Comparison of ENCODE assay signal across 8 mouse cellular contexts in the genomic region with DNA sequence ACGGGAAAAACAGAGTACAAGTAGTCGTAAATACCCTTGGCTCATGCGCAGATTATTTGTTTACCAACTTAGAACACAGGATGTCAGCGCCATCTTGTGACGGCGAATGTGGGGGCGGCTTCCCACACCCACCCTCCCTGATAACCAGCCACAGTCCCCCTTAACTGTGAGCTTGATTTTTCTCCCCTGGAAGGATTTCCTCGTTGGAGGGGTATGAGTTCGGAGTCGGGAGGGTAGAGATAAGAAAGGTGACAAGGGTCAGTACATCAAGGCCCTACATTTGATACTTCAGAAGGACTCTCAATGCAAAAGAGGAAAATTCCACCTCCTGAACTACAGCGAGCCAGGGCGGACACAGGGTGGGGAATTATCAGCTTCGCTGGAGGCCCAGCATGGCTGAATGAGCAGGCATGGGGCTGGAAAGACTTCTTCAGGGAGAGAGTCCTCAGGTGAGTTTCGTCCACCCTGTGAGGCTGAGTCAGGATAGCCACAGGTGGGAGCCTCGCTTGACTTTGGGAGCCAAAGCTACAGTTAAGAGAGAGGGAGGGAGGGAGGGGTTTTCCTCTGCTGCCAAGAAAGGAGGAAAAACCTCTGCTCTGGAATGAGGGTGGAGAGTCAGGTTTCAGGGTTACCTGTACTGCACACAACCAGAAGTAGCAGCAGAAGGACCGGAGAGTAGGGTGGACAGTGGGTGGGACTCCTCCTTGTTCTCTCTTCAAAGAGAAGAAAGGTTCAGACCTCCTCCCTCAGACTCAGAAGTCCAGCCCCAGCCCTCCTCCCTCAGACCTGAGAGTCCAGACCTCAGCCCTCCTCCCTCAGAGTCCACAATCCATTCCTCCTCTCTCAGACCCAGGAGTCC. TPM values are rescaled to one million over a fixed set of nuclear protein-coding genes. Genes with fewer than 3 reads are reported as not detected.
DNase-seq lines count a peak whose midpoint lies in the region; ATAC-seq and TF ChIP-seq lines count a peak whose summit lies in the region.
"Had no signal": no experiment of that assay in that cellular context is flagged by ENCODE, and none has a peak within 500 bp of the region (broad histone marks: within the 10 kb centered on the region; RNA-seq: fewer than 3 reads in every experiment).

A gene (plus strand): TSS at position 99 of the 859 bp plus-strand sequence.

- peaks cover 8 to 25% of the 10 kb centered on the region in 2 experiments for H3K36me3 ChIP-seq in CH12.LX (replicated peaks in 1 of 2; ENCODE audit: control insufficient read depth in 1 of 2, insufficient read depth in 1 of 2, low read length in 1 of 2)
- no peaks in the 10 kb centered on the region for H3K36me3 ChIP-seq in hindbrain, embryonic 10.5 days
- no peaks in the 10 kb centered on the region for H3K36me3 ChIP-seq in lung, embryonic 15.5 days
- H3K36me3 ChIP-seq in stomach, embryonic 15.5 days = no peaks in the 10 kb centered on the region

- in situ Hi-C loops in CH12.LX (cut with MboI; ENCODE audit: low pct_ligation_motif_present, low pct_unique_long_range_greater_than_20kb, low sequenced_read_pairs) = no loop called here

- WGBS in hindbrain, embryonic 10.5 days = 67% methylated on average over 14 of the region's 16 CpGs
- 49% methylated on average over 14 of the region's 16 CpGs for WGBS in lung, embryonic 15.5 days
- 56% methylated on average over 14 of the region's 16 CpGs for WGBS in stomach, embryonic 15.5 days

- peak within 1 kb of the TSS; percentile 92 for H3K4me2 ChIP-seq in CH12.LX (ENCODE audit: insufficient read depth, low read depth, poor library complexity, severe bottlenecking)
- H3K4me2 ChIP-seq in lung, embryonic 15.5 days = peak within 1 kb of the TSS; percentile 44
- H3K4me2 ChIP-seq in stomach, embryonic 15.5 days = peak within 1 kb of the TSS; percentile 37

- peak within 1 kb of the TSS; percentile 28; the same call in 1 of the 2 replicates for H3K27ac ChIP-seq in CH12.LX (ENCODE audit: insufficient read depth, low read depth)
- peak within 1 kb of the TSS; percentile 59 for H3K27ac ChIP-seq in hindbrain, embryonic 10.5 days
- H3K27ac ChIP-seq in lung, embryonic 15.5 days = peak within 1 kb of the TSS; percentile 83
- peak within 1 kb of the TSS; percentile 31 for H3K27ac ChIP-seq in stomach, embryonic 15.5 days

- H3K4me1 ChIP-seq in CH12.LX (ENCODE audit: control insufficient read depth in 1 of 2, insufficient read depth in 2 of 2) = peaks cover 2 to 21% of the 10 kb centered on the region in 2 experiments; a peak in 3 of 4 replicates
- 0 out of 2 replicates have a peak, but pooled peaks cover 4% of the 10 kb centered on the region for H3K4me1 ChIP-seq in hindbrain, embryonic 10.5 days (replicated peaks)
- no peaks in the 10 kb centered on the region for H3K4me1 ChIP-seq in lung, embryonic 15.5 days
- 0 out of 2 replicates have a peak, but pooled peaks cover 3% of the 10 kb centered on the region for H3K4me1 ChIP-seq in stomach, embryonic 15.5 days

- no peaks in the 10 kb centered on the region for H3K27me3 ChIP-seq in CH12.LX (replicated peaks)
- H3K27me3 ChIP-seq in hindbrain, embryonic 10.5 days (ENCODE audit: insufficient read depth, poor library complexity, severe bottlenecking) = no peaks in the 10 kb centered on the region
- no peaks in the 10 kb centered on the region for H3K27me3 ChIP-seq in lung, embryonic 15.5 days
- no peaks in the 10 kb centered on the region for H3K27me3 ChIP-seq in stomach, embryonic 15.5 days (replicated peaks)

- DNase-seq in CH12.LX (ENCODE audit: extremely low read depth) = peak; percentile 23
- peak; percentile 40 for DNase-seq in Muller cell, postnatal 12 days (ENCODE audit: inconsistent ontology term)
- no peak for DNase-seq in hindbrain, embryonic 10.5 days (ENCODE audit: low spot score)
- no peak for DNase-seq in cerebellum, adult 9-11 months
- no peak for DNase-seq in layer of hippocampus, adult 9-10 months (ENCODE audit: low spot score)

- ATAC-seq in lung, embryonic 15.5 days (ENCODE audit: borderline replicate concordance, extremely low read depth, low FRiP score, low TSS enrichment) = peak; percentile 47
- ATAC-seq in stomach, embryonic 15.5 days (ENCODE audit: insufficient read depth, low FRiP score, low read depth) = peak; percentile 36

- no peak for TF ChIP-seq EP300 in CH12.LX (IDR thresholded peaks at IDR 0.05; ENCODE audit: low read length)

- no peak for TF ChIP-seq RAD21 in CH12.LX (IDR thresholded peaks at IDR 0.05; ENCODE audit: low read depth, low read length)

- no peak for TF ChIP-seq CTCF in CH12.LX (conservative IDR thresholded peaks at IDR 0.05 in 1 of 2, IDR thresholded peaks at IDR 0.05 in 1 of 2; ENCODE audit: low read depth in 2 of 2, low read length in 2 of 2)

- no peaks in the 10 kb centered on the region for H3K9me3 ChIP-seq in CH12.LX (replicated peaks; ENCODE audit: low read length)
- no peaks in the 10 kb centered on the region for H3K9me3 ChIP-seq in hindbrain, embryonic 10.5 days
- H3K9me3 ChIP-seq in lung, embryonic 15.5 days = no peaks in the 10 kb centered on the region
- H3K9me3 ChIP-seq in stomach, embryonic 15.5 days = no peaks in the 10 kb centered on the region

- 0 out of 2 replicates have a peak, but pooled peaks cover 5% of the 10 kb centered on the region for H3K79me2 ChIP-seq in CH12.LX (replicated peaks; ENCODE audit: control insufficient read depth, extremely low read depth, insufficient read depth, poor library complexity, severe bottlenecking)

- peak within 1 kb of the TSS; percentile 65 to 85 (median 70) for H3K4me3 ChIP-seq in CH12.LX (replicated peaks in 1 of 3; ENCODE audit: low read depth in 2 of 3, low read length in 2 of 3, poor library complexity in 1 of 3)
- peak within 1 kb of the TSS; percentile 37 for H3K4me3 ChIP-seq in hindbrain, embryonic 10.5 days
- H3K4me3 ChIP-seq in lung, embryonic 15.5 days = peak within 1 kb of the TSS; percentile 28
- peak within 1 kb of the TSS; percentile 24 for H3K4me3 ChIP-seq in stomach, embryonic 15.5 days (replicated peaks)
- H3K4me3 ChIP-seq: erythroblast, embryonic 14.5 days had no signal

- peak within 1 kb of the TSS; percentile 99 for H3K9ac ChIP-seq in CH12.LX (ENCODE audit: insufficient read depth, low read depth)
- H3K9ac ChIP-seq in lung, embryonic 15.5 days = peak within 1 kb of the TSS; percentile 19; the same call in 1 of the 2 replicates
- no peak within 1 kb of the TSS for H3K9ac ChIP-seq in stomach, embryonic 15.5 days

- no peak for TF ChIP-seq POLR2A in CH12.LX (IDR thresholded peaks at IDR 0.05; ENCODE audit: low read depth, low read length)

- dilution Hi-C loops in CH12.LX (cut with MboI; ENCODE audit: extremely low pct_ligation_motif_present, extremely low pct_unique_long_range_greater_than_20kb, low sequenced_read_pairs) = no loop called here

TF ChIP-seq in CH12.LX, 34 proteins besides CTCF, POLR2A, EP300 and RAD21:
- TF ChIP-seq MYC (IDR thresholded peaks at IDR 0.05; ENCODE audit: low read depth, low read length) (no peak), BHLHE40 (IDR thresholded peaks at IDR 0.05; ENCODE audit: low read depth, low read length) (no peak)

RNA-seq across cellular contexts. Expression of the gene that starts here (rescaled TPM):
- 5.8 and 6.0 TPM in 2 replicates for total RNA-seq in CH12.LX (2012; rRNA removed)
- total RNA-seq in CH12.LX (2014; rRNA removed) = 4.2 and 5.4 TPM in 2 replicates
- polyA plus RNA-seq in CH12.LX (2012; ENCODE audit: insufficient read length, low read depth) = 8.4 and 11.3 TPM in 2 replicates
- 2.8 and 5.4 TPM in 2 replicates for polyA plus RNA-seq in hindbrain, embryonic 10.5 days (2016; fragmentation: Nextera tagmentation; extraction: Ambion mirVana)
- 14.1 and 15.5 TPM in 2 replicates for polyA plus RNA-seq in lung, embryonic 15.5 days (2015; fragmentation: Nextera tagmentation; extraction: Ambion mirVana)
- 10.0 and 11.1 TPM in 2 replicates for polyA plus RNA-seq in stomach, embryonic 15.5 days (2015; fragmentation: Nextera tagmentation; extraction: Ambion mirVana)
- polyA plus RNA-seq: erythroblast, embryonic 14.5 days had no signal

Comparison
In these comparisons a context has a peak if more than half of its experiments do, and no peak if none do; other contexts are left out.
1. DNase-seq: peak in CH12.LX (single experiment) and Muller cell, postnatal 12 days (single experiment); none in hindbrain, embryonic 10.5 days (single experiment), cerebellum, adult 9-11 months (single experiment) and layer of hippocampus, adult 9-10 months (single experiment).
2. H3K27ac ChIP-seq: peak in every context shown above with its lines; median percentile 83 in lung, embryonic 15.5 days; 59 in hindbrain, embryonic 10.5 days; 31 in stomach, embryonic 15.5 days; 28 in CH12.LX.
3. H3K4me2 ChIP-seq: peak in every context shown above with its lines; median percentile 92 in CH12.LX; 44 in lung, embryonic 15.5 days; 37 in stomach, embryonic 15.5 days.
4. Peak in every context shown above with its lines, with median percentiles within 50 percentile points of each other: H3K4me3 ChIP-seq.